Mouse (Mus musculus): ENCODE results near the gene 9430097D07Rik.

Gene 9430097D07Rik

DNA sequence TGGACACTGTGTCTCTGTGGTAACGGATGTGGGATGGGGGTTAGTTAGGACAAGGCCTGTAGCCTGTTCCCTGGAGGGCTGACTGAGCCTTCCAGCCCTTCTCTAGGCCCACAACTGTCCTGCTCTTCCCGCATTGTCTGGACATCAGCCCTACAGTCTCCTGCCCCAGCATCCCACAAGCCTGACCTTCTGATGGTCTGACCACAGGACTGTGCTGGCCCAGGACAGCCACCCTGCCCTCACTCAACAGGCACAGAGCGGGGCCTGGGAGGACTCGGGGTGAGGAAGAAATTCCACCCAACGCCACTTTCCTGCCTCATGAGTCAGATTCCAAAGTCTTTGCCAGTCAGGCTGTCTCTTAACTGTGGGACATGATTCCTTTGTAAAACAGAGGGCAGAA lies 22.2 kb upstream of the 9430097D07Rik start:
- intact Hi-C loops (cut with DNase I): no loop called here

GRCm38 (mm10) chr2:32597248-32597647 lies 21.8 kb upstream of the 9430097D07Rik start:
- intact Hi-C loops (cut with DNase I): no loop called here

GRCm38 (mm10) chr2:32596725-32597124 lies 21.2 kb upstream of the 9430097D07Rik start:
- intact Hi-C loops (cut with DNase I): no loop called here

GRCm38 (mm10) chr2:32591249-32591648 lies 15.8 kb upstream of the 9430097D07Rik start:
- intact Hi-C loops (cut with DNase I): no loop called here

GRCm38 (mm10) chr2:32590224-32590623 lies 14.7 kb upstream of the 9430097D07Rik start:
- intact Hi-C loops (cut with DNase I): no loop called here

- intact Hi-C loops (cut with DNase I): no loop called here
Measured at GRCm38 (mm10) chr2:32589213-32589795, 13.8 kb upstream of the 9430097D07Rik start.

GRCm38 (mm10) chr2:32587731-32588321 lies 12.3 kb upstream of the 9430097D07Rik start:
- intact Hi-C loops (cut with DNase I): no loop called here

DNA sequence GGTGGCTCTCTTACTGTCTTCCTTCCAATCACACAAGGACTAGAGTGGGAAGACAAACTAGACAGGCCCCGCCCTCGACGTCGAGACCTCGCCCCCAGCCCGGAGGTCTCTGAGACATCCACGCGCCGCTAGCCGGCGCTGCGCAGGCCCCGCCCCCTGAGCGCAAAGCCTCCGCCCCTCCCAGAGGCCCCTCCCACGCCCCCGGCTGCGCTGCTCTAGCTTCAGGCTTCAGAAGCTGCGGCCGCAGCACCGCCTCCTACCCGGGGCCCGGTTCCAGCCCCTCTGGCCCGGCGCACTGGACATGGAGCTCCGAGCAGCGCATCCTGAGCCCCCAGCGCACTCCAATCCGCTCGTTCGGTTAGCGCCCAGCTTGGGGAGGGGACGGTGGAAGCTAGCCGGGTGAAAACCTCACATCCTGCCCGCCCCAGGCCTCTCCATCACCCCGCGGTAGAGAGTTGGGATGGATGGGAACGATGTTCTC lies 11.4 kb upstream of the 9430097D07Rik start, which contains the start of gene St6galnac4:
TSS of gene St6galnac4 (plus strand) at position 225 of the 481 bp plus-strand sequence.
- intact Hi-C loops (cut with DNase I): no loop called here

DNA sequence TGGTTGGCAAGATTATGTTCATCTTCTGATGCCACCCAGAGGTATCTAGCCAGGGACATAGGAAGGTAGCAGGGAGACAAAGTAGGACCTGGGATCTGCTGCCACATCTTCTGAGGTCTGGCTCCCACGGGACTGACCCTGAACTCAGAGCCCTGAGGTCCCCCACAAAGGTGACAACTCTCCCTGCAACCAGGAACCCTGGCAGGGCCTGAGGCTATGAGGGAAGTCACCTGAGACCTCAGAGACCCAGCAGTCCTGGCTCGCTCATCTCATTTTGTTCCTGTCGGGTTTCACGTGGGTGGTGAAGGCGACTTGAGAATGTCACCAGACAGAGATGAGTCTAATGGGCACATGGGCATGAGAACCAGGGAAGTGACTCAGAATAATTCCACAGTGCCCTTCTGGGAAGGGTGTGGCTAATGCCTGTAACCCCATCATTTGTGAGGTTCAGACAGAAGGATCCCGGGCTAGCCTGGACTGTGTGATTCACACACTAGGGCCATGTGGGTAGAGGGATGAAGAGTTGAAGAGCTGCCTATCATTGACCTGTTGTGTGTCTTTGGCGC lies 9.7 kb upstream of the 9430097D07Rik start:
- intact Hi-C loops (cut with DNase I): no loop called here

GRCm38 (mm10) chr2:32582830-32583799 lies 7.6 kb upstream of the 9430097D07Rik start:
- intact Hi-C loops (cut with DNase I): loop anchor here (2.0 kb wide), 1 partner anchor 20 kb away; no protein-coding TSS in a partner anchor

GRCm38 (mm10) chr2:32581450-32582095 lies 6.1 kb upstream of the 9430097D07Rik start:
- intact Hi-C loops (cut with DNase I): loop anchor here (2.0 kb wide), 1 partner anchor 21 kb away; no protein-coding TSS in a partner anchor

DNA sequence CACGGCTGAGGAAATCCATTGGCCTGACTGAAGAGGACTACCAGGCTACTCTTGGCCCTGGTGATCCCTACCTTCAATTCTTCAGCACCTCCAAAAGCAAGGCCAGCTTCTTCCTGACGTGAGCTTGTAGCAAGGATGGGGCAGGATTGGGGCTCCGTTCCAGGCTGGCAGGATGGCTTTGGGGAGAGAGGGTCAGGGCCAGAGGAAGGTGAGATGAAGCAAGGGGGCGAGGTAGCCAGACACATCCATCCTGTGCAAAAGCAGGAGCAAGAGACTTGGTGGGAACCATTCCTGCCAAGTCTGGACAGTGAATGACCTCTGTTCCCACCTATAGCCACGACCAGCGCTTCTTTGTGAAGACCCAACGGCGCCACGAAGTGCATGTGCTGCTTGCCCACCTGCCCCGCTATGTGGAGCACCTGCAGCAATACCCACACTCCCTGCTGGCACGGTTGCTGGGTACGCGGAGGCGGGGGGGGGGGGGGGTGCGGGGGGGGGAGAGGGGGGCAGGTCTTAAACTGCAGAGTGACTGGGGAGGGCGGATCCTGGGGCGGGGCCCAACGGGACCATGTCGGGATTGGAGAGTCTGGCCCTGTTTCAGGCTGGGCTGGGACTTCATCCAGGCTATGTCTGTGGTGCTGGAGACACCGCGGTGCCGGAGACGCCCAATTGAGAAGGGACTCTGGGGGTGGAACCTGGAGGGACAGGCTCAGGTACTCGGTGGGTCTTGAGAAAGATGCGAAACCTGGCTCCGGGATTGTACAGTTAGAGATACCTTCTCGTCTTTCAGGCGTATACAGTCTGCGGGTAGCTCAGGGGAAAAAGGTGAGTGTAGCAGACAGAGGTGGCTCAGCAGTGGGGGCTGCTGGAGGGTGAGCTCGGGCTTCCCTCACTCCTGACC lies 2.9 kb upstream of the 9430097D07Rik start:
- intact Hi-C loops (cut with DNase I): loop anchor here (5.0 kb wide), 1 partner anchor 34 kb away; no protein-coding TSS in a partner anchor

DNA sequence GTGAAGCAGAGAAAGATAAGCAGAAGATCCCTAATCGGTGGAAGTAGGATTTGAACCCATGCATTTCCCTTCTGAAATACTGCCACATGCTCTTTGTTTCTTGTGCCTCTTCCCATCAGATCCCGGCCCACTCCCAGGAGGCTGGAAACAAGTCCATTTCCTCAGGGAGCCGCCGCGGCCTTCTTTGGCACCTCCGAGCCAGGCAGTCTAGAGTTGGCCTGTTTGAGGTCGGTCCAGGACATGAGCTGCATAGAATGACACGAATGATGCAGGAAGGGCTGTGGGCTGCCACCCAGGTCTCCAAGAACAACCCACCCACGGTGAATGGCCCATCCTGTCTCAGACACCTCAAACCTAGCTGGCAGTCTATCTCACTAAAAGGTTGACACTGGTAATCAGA lies 1.0 kb upstream of the 9430097D07Rik start:
- intact Hi-C loops (cut with DNase I): loop anchor here (5.0 kb wide), 1 partner anchor 36 kb away; no protein-coding TSS in a partner anchor

DNA sequence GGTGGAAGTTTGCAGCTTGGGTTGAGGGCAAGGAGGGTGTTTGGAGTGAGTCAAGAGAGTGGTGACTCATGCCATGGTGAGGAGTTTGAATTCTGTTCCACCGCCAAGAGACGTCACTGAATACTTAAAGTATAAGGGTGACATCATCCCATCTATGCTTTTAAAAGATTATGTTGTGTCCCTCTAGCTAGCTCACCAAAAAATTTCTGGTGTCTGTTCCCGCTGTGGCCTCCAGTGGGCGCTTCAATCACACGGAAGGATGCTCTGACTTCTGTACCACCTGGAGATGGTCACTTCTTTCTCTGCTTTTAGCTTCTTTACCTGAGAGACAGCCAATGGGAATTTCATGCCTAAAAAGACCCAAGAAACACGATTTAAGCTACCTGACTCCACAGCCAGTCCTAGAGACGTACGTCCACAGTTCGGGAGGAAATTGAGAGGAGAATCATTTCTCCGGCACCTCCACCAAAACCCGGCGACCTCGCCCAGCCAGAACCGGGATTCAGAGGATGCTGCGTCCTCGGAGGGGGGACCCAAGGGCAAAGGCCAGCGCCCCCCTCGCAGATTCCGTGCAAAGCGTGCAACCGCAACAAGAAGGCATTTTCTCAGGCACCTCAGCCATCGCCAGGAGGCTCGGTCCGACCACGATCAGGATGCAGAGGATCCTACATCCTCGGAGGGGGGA lies 441 bp downstream of the 9430097D07Rik start:
- intact Hi-C loops (cut with DNase I): loop anchor here (5.0 kb wide), 1 partner anchor 37 kb away; no protein-coding TSS in a partner anchor

DNA sequence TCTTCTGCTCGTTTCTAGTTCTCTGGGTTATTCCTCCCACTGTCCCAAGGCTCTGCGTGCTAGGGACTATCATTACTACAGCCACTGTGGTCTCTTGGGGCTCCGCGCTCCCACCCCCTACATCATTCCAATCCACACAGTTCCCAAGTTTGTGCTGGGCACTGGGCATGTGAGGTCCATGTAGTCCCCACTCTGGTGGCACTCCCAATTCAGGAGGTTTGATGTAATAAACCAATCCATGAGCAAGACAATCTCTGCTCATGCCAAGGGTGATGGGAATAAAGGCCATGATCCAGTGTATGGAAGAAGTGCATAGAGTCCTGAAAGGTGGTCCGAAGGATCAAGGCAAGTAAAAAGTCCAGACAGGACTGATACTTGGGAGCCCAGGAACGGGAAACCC lies 987 bp downstream of the 9430097D07Rik start, which contains the start of gene Pip5kl1:
TSS of gene Pip5kl1 (plus strand) at position 301 of the 400 bp plus-strand sequence.
- intact Hi-C loops (cut with DNase I): no loop called here

GRCm38 (mm10) chr2:32572196-32572595 lies 3.3 kb downstream of the 9430097D07Rik start:
- intact Hi-C loops (cut with DNase I): no loop called here

GRCm38 (mm10) chr2:32570698-32571494 lies 4.6 kb downstream of the 9430097D07Rik start, which contains the start of gene Dpm2:
Gene Dpm2, plus strand, starts transcription at chr2:32570858.
- intact Hi-C loops (cut with DNase I): no loop called here

GRCm38 (mm10) chr2:32568941-32569340 lies 6.5 kb downstream of the 9430097D07Rik start:
- intact Hi-C loops (cut with DNase I): loop anchor here (5.0 kb wide), 1 partner anchor 167 kb away; no protein-coding TSS in a partner anchor
